Mouse (Mus musculus) heart, adult 2 months (tissue): ENCODE measurements around the gene Hs2st1. TPM values are rescaled to one million over a fixed set of nuclear protein-coding genes. Genes with fewer than 3 reads are reported as not detected.

Source experiments
- DNase-seq, 2 experiments: peaks; one replicate each; pipeline ENCODE4 v3.0.0; 2021
- H3K27ac ChIP-seq: fragments of 200-600 bp; 2 replicates; pipeline ENCODE4 v1.8.1; 2022
- H3K27me3 ChIP-seq: fragments of 200-500 bp; 2 replicates; pipeline ENCODE4 v1.6.1; 2012; ENCODE audit warnings: mild to moderate bottlenecking, low read length, inconsistent platforms, mixed read lengths; ENCODE audit not compliant: control insufficient read depth, insufficient read depth
- H3K36me3 ChIP-seq: fragments of 200-500 bp; 2 replicates; pipeline ENCODE4 v1.6.1; 2012; ENCODE audit warnings: low read length, inconsistent platforms; ENCODE audit not compliant: control insufficient read depth, insufficient read depth
- H3K4me1 ChIP-seq: fragments of 200-500 bp; 2 replicates; pipeline ENCODE4 v1.6.1; 2011; ENCODE audit warnings: low read length; ENCODE audit not compliant: control insufficient read depth, insufficient read depth
- H3K4me3 ChIP-seq: fragments of 200-600 bp; 2 replicates; pipeline ENCODE4 v1.8.1; 2022
- H3K79me2 ChIP-seq: fragments of 200-500 bp; replicated peaks from 2 replicates; pipeline ENCODE4 v1.6.1; 2012; ENCODE audit warnings: mild to moderate bottlenecking, inconsistent platforms, low read length, moderate library complexity, mixed read lengths; ENCODE audit not compliant: control insufficient read depth, insufficient read depth
- H3K9ac ChIP-seq: fragments of 200-500 bp; 2 replicates; pipeline ENCODE4 v1.6.1; 2012; ENCODE audit warnings: low read depth, mild to moderate bottlenecking, control low read depth, inconsistent platforms, low read length, mixed read lengths
- CTCF ChIP-seq: fragments of 200-600 bp; IDR thresholded peaks from 2 replicates; pipeline ENCODE4 v1.8.1; 2022; ENCODE audit warnings: antibody characterized with exemption, mild to moderate bottlenecking, moderate library complexity
- EP300 ChIP-seq: fragments of 200-500 bp; IDR thresholded peaks from 2 replicates; pipeline ENCODE4 v1.6.1; 2011; ENCODE audit warnings: low read depth, low read length, control low read depth; ENCODE audit not compliant: insufficient read depth
- POLR2A ChIP-seq: fragments of 200-500 bp; IDR thresholded peaks from 2 replicates; pipeline ENCODE4 v1.6.1; 2011; ENCODE audit warnings: mild to moderate bottlenecking, low read depth, low read length, control low read depth; ENCODE audit not compliant: insufficient read depth
- WGBS: fragments of 180-500 bp; shearing (Covaris S2); methylation state at CpG from one replicate; pipeline ENCODE4 v1.1.7; 2018; 5-methylcytosine and 5-hydroxymethylcytosine counted together
- intact Hi-C: fragments of 180-260 bp; cut with DNase I; formaldehyde crosslinking; loops from one replicate; pipeline ENCODE4 v1.15.1; 2025
- polyA plus RNA-seq: library from polyadenylated mRNA; depleted of rRNA; stranded (reverse); fragments of >200 nt; gene quantifications from 2 replicates; pipeline ENCODE4 v1.2.3, GENCODE M21; 2012
- total RNA-seq, 2 experiments: library from RNA; stranded (reverse); gene quantifications; 2 replicates each; pipeline ENCODE4 v1.2.3; 2021

The Hs2st1 gene
- total and polyA plus RNA-seq, 3 experiments = 2.3 to 8.4 (median 7.2) TPM

- H3K9ac ChIP-seq = no peak overlapping the region
- no peak for TF ChIP-seq CTCF
- peaks cover 7% of the 10 kb centered on the region for H3K4me1 ChIP-seq
- intact Hi-C loops = no loop called here
- no peaks in the 10 kb centered on the region for H3K27me3 ChIP-seq
- no peaks in the 10 kb centered on the region for H3K36me3 ChIP-seq
- no peak overlapping the region for H3K4me3 ChIP-seq
- peak; percentile 32 to 34 for DNase-seq
- H3K79me2 ChIP-seq = no peaks in the 10 kb centered on the region
- 34% methylated on average over 3 of the region's 3 CpGs for WGBS
- H3K27ac ChIP-seq = peak overlapping the region; percentile 34; the same call in 1 of the 2 replicates
Measured at GRCm38 (mm10) chr3:144506213-144506612, 63.8 kb downstream of the Hs2st1 start.

DNA sequence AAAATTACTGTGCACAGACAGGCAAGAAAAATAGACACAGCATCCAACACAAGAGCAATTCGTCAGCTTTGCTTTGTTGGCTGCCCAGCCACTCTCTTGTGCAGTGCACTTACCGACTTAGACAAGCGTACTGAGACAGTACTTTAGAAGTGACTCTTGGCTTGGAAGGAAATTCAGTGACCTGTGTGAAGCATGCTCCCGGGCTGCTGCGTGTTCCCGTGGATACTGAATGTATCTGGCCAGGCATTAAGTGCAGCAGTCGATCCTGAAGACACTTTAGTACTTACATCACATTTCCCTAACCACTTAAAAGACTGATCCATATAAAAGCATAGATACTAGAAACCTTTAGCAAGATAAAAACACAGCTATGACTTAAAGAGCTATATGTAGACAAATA lies 68.1 kb downstream of the Hs2st1 start:
- Histone ChIP-seq H3K27me3 (no peaks in the 10 kb centered on the region), H3K27ac (no peak overlapping the region), H3K79me2 (no peaks in the 10 kb centered on the region), H3K36me3 (no peaks in the 10 kb centered on the region), H3K4me1 (peaks cover 7% of the 10 kb centered on the region), H3K9ac (no peak overlapping the region), H3K4me3 (no peak overlapping the region)
- TF ChIP-seq CTCF = no peak
- TF ChIP-seq POLR2A = no peak
- DNase-seq = no peak
- WGBS = 60% methylated on average over 7 of the region's 7 CpGs
- intact Hi-C loops = no loop called here

- Histone ChIP-seq H3K9ac (no peak overlapping the region), H3K27me3 (no peaks in the 10 kb centered on the region), H3K4me3 (no peak overlapping the region), H3K4me1 (no peaks in the 10 kb centered on the region), H3K36me3 (no peaks in the 10 kb centered on the region), H3K79me2 (no peaks in the 10 kb centered on the region), H3K27ac (no peak overlapping the region)
- DNase-seq = no peak
- intact Hi-C loops = no loop called here
- TF ChIP-seq EP300 (no peak), POLR2A (no peak), CTCF (no peak)
- WGBS = 59% methylated on average over 5 of the region's 5 CpGs
Measured at GRCm38 (mm10) chr3:144496762-144497161, 73.2 kb downstream of the Hs2st1 start.

DNA sequence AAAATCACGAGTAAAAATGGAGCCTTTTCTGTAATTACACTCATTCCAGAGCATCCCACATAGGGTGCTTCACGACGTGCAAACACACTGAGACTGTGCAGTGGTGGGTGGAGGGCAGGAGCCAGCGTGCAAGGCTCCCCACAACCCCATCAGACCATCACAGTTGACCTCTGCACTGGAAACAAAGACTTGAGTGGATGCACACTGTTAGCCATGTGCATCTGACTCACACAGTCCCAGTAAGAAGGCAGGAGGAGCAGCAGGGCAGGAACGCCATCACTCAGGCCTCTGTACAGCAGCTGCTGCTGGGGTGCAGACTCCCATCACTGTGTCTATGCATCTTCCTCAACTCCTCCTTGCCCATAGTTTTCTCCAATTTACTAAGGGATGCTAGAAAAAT lies 75.1 kb downstream of the Hs2st1 start:
- WGBS = 78% methylated on average over 5 of the region's 5 CpGs
- Histone ChIP-seq H3K27me3 (no peaks in the 10 kb centered on the region), H3K9ac (no peak overlapping the region), H3K4me1 (no peaks in the 10 kb centered on the region), H3K79me2 (peaks cover 1% of the 10 kb centered on the region; the same call in 1 of the 2 replicates), H3K27ac (no peak overlapping the region), H3K36me3 (no peaks in the 10 kb centered on the region), H3K4me3 (no peak overlapping the region)
- intact Hi-C loops = no loop called here
- no peak for TF ChIP-seq POLR2A
- no peak for TF ChIP-seq CTCF
- no peak for TF ChIP-seq EP300
- DNase-seq = no peak

GRCm38 (mm10) chr3:144488787-144489186 lies 81.2 kb downstream of the Hs2st1 start:
- DNase-seq = no peak
- WGBS = 76% methylated on average over 2 of the region's 2 CpGs
- H3K4me1 ChIP-seq = no peaks in the 10 kb centered on the region
- H3K4me3 ChIP-seq = no peak overlapping the region
- TF ChIP-seq POLR2A = no peak
- TF ChIP-seq EP300 = no peak
- TF ChIP-seq CTCF = no peak
- intact Hi-C loops = no loop called here
- no peaks in the 10 kb centered on the region for H3K36me3 ChIP-seq
- peaks cover 3% of the 10 kb centered on the region; the same call in 1 of the 2 replicates for H3K79me2 ChIP-seq
- no peak overlapping the region for H3K27ac ChIP-seq
- no peak overlapping the region for H3K9ac ChIP-seq
- H3K27me3 ChIP-seq = no peaks in the 10 kb centered on the region

GRCm38 (mm10) chr3:144480595-144480994 lies 89.4 kb downstream of the Hs2st1 start:
- H3K79me2 ChIP-seq = peaks cover 1% of the 10 kb centered on the region; the same call in 1 of the 2 replicates
- intact Hi-C loops = no loop called here
- no peak overlapping the region for H3K9ac ChIP-seq
- no peaks in the 10 kb centered on the region for H3K4me1 ChIP-seq
- no peaks in the 10 kb centered on the region for H3K36me3 ChIP-seq
- WGBS = 85% methylated on average over 5 of the region's 5 CpGs
- no peak for DNase-seq
- no peak overlapping the region for H3K27ac ChIP-seq
- no peak for TF ChIP-seq POLR2A
- TF ChIP-seq CTCF = no peak
- no peak for TF ChIP-seq EP300
- H3K27me3 ChIP-seq = no peaks in the 10 kb centered on the region
- no peak overlapping the region for H3K4me3 ChIP-seq
